Mouse (Mus musculus) limb, embryonic 12.5 days (tissue): ENCODE measurements around the gene Oxsm. TPM values are rescaled to one million over a fixed set of nuclear protein-coding genes. Genes with fewer than 3 reads are reported as not detected.

Experiments used
- ATAC-seq: fragments of 200-750 bp; cut with Nextera tagmentation; 2 replicates; pipeline ENCODE4 v1.8.0; 2017; ENCODE audit warnings: low read depth, moderate TSS enrichment; ENCODE audit not compliant: insufficient number of reproducible peaks, insufficient read depth, low FRiP score, low TSS enrichment
- H3K27ac ChIP-seq: fragments of 300-500 bp; sonication (generic); 2 replicates; pipeline ENCODE4 v1.5.1; 2016; ENCODE audit warnings: mild to moderate bottlenecking, moderate library complexity
- H3K27me3 ChIP-seq: fragments of 300-500 bp; sonication (generic); 2 replicates; pipeline ENCODE4 v1.6.1; 2016; ENCODE audit warnings: mild to moderate bottlenecking, moderate library complexity
- H3K36me3 ChIP-seq: fragments of 300-500 bp; sonication (generic); 2 replicates; pipeline ENCODE4 v1.6.1; 2016; ENCODE audit warnings: mild to moderate bottlenecking, moderate library complexity
- H3K4me1 ChIP-seq: fragments of 300-500 bp; sonication (generic); replicated peaks from 2 replicates; pipeline ENCODE4 v1.6.1; 2016
- H3K4me2 ChIP-seq: fragments of 300-500 bp; sonication (generic); 2 replicates; pipeline ENCODE4 v1.6.1; 2016; ENCODE audit warnings: mild to moderate bottlenecking, moderate library complexity
- H3K4me3 ChIP-seq: fragments of 300-500 bp; sonication (generic); replicated peaks from 2 replicates; pipeline ENCODE4 v1.5.1; 2016; ENCODE audit warnings: mild to moderate bottlenecking
- H3K9ac ChIP-seq: fragments of 300-500 bp; sonication (generic); replicated peaks from 2 replicates; pipeline ENCODE4 v1.6.1; 2016; ENCODE audit warnings: mild to moderate bottlenecking, moderate library complexity
- H3K9me3 ChIP-seq: fragments of 300-500 bp; sonication (generic); 2 replicates; pipeline ENCODE4 v1.6.1; 2016; ENCODE audit warnings: mild to moderate bottlenecking, moderate library complexity
- WGBS: fragments of 180-500 bp; shearing (Covaris S2); methylation state at CpG from one replicate; pipeline ENCODE4 v1.1.7; 2016; 5-methylcytosine and 5-hydroxymethylcytosine counted together
- polyA plus RNA-seq: library from polyadenylated mRNA; unstranded; fragments of >200 nt; fragmentation: Nextera tagmentation; extraction: Ambion mirVana; gene quantifications from 2 replicates; pipeline ENCODE4 v1.2.1, GENCODE M21; 2016

The Oxsm gene
- polyA plus RNA-seq, 1 experiment from 2014 or later = 1.8 TPM

- Histone ChIP-seq H3K27ac (no peak overlapping the region), H3K4me2 (no peak overlapping the region), H3K9ac (no peak overlapping the region), H3K4me3 (no peak overlapping the region), H3K36me3 (no peaks in the 10 kb centered on the region), H3K9me3 (peaks cover 7% of the 10 kb centered on the region; the same call in 1 of the 2 replicates), H3K4me1 (peaks cover 3% of the 10 kb centered on the region), H3K27me3 (no peaks in the 10 kb centered on the region)
- ATAC-seq = no peak
- WGBS = 76% methylated on average over 1 of the region's 1 CpGs
Measured at GRCm38 (mm10) chr14:16195486-16195885, 54.1 kb downstream of the Oxsm start.

- Histone ChIP-seq H3K27ac (no peak overlapping the region), H3K27me3 (no peaks in the 10 kb centered on the region), H3K9me3 (peaks cover 7% of the 10 kb centered on the region; the same call in 1 of the 2 replicates), H3K4me3 (no peak overlapping the region), H3K36me3 (no peaks in the 10 kb centered on the region), H3K4me2 (no peak overlapping the region), H3K9ac (no peak overlapping the region), H3K4me1 (no peaks in the 10 kb centered on the region)
- ATAC-seq = no peak
- WGBS = 76% methylated on average over 1 of the region's 1 CpGs
Measured at GRCm38 (mm10) chr14:16194125-16194524, 55.5 kb downstream of the Oxsm start.

GRCm38 (mm10) chr14:16189142-16189541, 60.5 kb downstream of the Oxsm start:
- Histone ChIP-seq H3K4me1 (no peaks in the 10 kb centered on the region), H3K4me2 (no peak overlapping the region), H3K27me3 (no peaks in the 10 kb centered on the region), H3K27ac (no peak overlapping the region), H3K4me3 (no peak overlapping the region), H3K36me3 (no peaks in the 10 kb centered on the region), H3K9ac (no peak overlapping the region), H3K9me3 (peaks cover 7% of the 10 kb centered on the region; the same call in 1 of the 2 replicates)
- 73% methylated on average over 1 of the region's 1 CpGs for WGBS
- ATAC-seq = no peak

Other genes starting within 250 kb of the Oxsm start
- 33.8 and 36.0 TPM in 2 replicates for gene Ngly1, start 528 bp downstream of the Oxsm start, polyA plus RNA-seq
- 148 and 151 TPM in 2 replicates for gene Top2b, start 115.4 kb upstream of the Oxsm start, polyA plus RNA-seq